12 mouse cellular contexts compared by ENCODE assay signal in the genomic region with DNA sequence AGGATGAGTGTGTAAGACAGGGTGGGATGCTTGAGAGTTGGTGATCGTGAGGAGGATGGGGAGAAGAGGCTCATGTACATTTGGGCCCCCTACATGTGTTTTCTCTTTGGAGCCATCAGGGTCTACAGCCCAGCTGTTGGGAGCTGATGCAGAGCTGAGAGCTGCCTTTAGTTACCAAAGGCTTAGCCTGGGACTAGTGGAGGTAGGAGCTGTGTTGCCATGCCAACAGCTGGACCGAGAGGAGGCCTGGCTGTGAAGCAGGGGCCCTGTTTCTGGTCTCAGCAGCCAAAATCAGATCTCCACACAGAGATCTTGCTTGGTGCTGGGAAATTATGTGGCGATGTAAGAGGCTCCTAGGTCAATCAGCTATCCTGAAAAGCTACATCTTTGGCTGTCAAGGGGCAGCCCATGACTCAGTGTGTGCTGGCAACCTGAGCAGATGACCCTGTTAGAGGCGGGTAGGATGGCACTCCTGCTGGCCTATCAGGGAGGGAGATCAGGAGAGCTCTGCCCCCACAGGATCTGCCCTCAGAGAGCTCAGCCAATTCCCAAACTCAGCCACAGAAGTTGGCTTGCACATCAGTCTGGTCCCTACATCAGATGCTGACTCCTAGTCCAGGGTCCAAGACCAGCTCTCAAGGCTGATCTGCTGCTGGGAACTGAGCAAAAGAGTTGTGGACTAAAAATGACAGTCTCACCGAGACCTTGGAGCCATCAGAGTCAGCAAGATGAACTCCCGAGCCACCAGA. TPM values are rescaled to one million over a fixed set of nuclear protein-coding genes. Genes with fewer than 3 reads are reported as not detected.
DNase-seq lines count a peak whose midpoint lies in the region; ATAC-seq and TF ChIP-seq lines count a peak whose summit lies in the region.
"Had no signal": no experiment of that assay in that cellular context is flagged by ENCODE, and none has a peak within 500 bp of the region (broad histone marks: within the 10 kb centered on the region; RNA-seq: fewer than 3 reads in every experiment).

No protein-coding gene starts in this region.

- TF ChIP-seq CTCF in liver, adult 2 months (IDR thresholded peaks at IDR 0.05; ENCODE audit: low read depth, low read length): no peak

- H3K27ac ChIP-seq in forebrain, embryonic 10.5 days: peak overlapping the region; percentile 74
- no peak overlapping the region for H3K27ac ChIP-seq in forebrain, embryonic 14.5 days (ENCODE audit: low read depth, low read length)
- no peak overlapping the region for H3K27ac ChIP-seq in liver, adult 2 months (replicated peaks; ENCODE audit: insufficient read depth, low read depth, low read length)
- peak overlapping the region; percentile 75 for H3K27ac ChIP-seq in heart, embryonic 16.5 days (ENCODE audit: low read length)

- H3K9me3 ChIP-seq in forebrain, embryonic 10.5 days: no peaks in the 10 kb centered on the region
- no peaks in the 10 kb centered on the region for H3K9me3 ChIP-seq in forebrain, embryonic 14.5 days (replicated peaks; ENCODE audit: control insufficient read depth, low read length)
- H3K9me3 ChIP-seq in heart, embryonic 16.5 days (replicated peaks; ENCODE audit: control insufficient read depth, low read length): no peaks in the 10 kb centered on the region

- peak; percentile 29 for DNase-seq in forebrain, embryonic 10.5 days (ENCODE audit: extremely low spot score, low spot score)
- no peak for DNase-seq in forebrain, embryonic 14.5 days (ENCODE audit: low spot score)
- DNase-seq in liver, adult 2 months (ENCODE audit: extremely low read depth, low read depth, low spot score): peak; percentile 68
- no peak for DNase-seq in liver
- no peak for DNase-seq in layer of hippocampus, postnatal 10 days (ENCODE audit: low spot score in 2 of 2)
- DNase-seq in left cerebral cortex, adult 9 months (ENCODE audit: low spot score in 2 of 2): no peak
- DNase-seq: embryo, embryonic 11 days had no signal

- 50% methylated on average over 6 of the region's 6 CpGs for WGBS in forebrain, embryonic 10.5 days
- 27% methylated on average over 6 of the region's 6 CpGs for WGBS in forebrain, embryonic 14.5 days
- WGBS in liver, adult 2 months: 38% methylated on average over 6 of the region's 6 CpGs
- WGBS in heart, embryonic 16.5 days: 39% methylated on average over 6 of the region's 6 CpGs

- no peaks in the 10 kb centered on the region for H3K79me2 ChIP-seq in liver, adult 2 months (ENCODE audit: control insufficient read depth, insufficient read depth, low read length)
- no peaks in the 10 kb centered on the region for H3K79me2 ChIP-seq in myocyte (ENCODE audit: control insufficient read depth, insufficient read depth)

- no peak overlapping the region for H3ac ChIP-seq in myocyte (ENCODE audit: control insufficient read depth, insufficient read length)

- no peaks in the 10 kb centered on the region for H3K36me3 ChIP-seq in forebrain, embryonic 10.5 days (replicated peaks)
- H3K36me3 ChIP-seq in forebrain, embryonic 14.5 days (ENCODE audit: control insufficient read depth, insufficient read depth, low read length): no peaks in the 10 kb centered on the region
- H3K36me3 ChIP-seq in liver, adult 2 months (ENCODE audit: control insufficient read depth, insufficient read depth, low read length): no peaks in the 10 kb centered on the region
- H3K36me3 ChIP-seq in heart, embryonic 16.5 days (ENCODE audit: control insufficient read depth, insufficient read depth): no peaks in the 10 kb centered on the region
- no peaks in the 10 kb centered on the region for H3K36me3 ChIP-seq in myocyte (ENCODE audit: control insufficient read depth, insufficient read depth)

- peaks cover 52% of the 10 kb centered on the region for H3K4me1 ChIP-seq in forebrain, embryonic 10.5 days
- H3K4me1 ChIP-seq in forebrain, embryonic 14.5 days (ENCODE audit: control insufficient read depth, insufficient read depth, low read length): peaks cover 26% of the 10 kb centered on the region
- peaks cover 8% of the 10 kb centered on the region; the same call in 1 of the 2 replicates for H3K4me1 ChIP-seq in liver, adult 2 months (ENCODE audit: control insufficient read depth, insufficient read depth, low read length)
- peaks cover 38% of the 10 kb centered on the region for H3K4me1 ChIP-seq in heart, embryonic 16.5 days (ENCODE audit: control insufficient read depth, insufficient read depth, low read length)

- no peak for TF ChIP-seq POLR2A in liver, adult 2 months (IDR thresholded peaks at IDR 0.05; ENCODE audit: extremely low read depth, insufficient read depth, low read length)
- peak; percentile 10 for TF ChIP-seq POLR2A in myocyte (IDR thresholded peaks at IDR 0.05; ENCODE audit: insufficient read length, low read depth)

- no peak overlapping the region for H3K9ac ChIP-seq in forebrain, embryonic 14.5 days (ENCODE audit: low read length)
- H3K9ac ChIP-seq in liver, adult 2 months (ENCODE audit: low read depth, low read length): no peak overlapping the region
- peak overlapping the region; percentile 49 for H3K9ac ChIP-seq in heart, embryonic 16.5 days (ENCODE audit: low read length)

- ATAC-seq in forebrain, embryonic 14.5 days: no peak
- no peak for ATAC-seq in heart, embryonic 16.5 days (replicated peaks; ENCODE audit: extremely low read depth, insufficient read depth, low FRiP score)

- H3K4me2 ChIP-seq in forebrain, embryonic 14.5 days (ENCODE audit: low read length): no peak overlapping the region
- H3K4me2 ChIP-seq in heart, embryonic 16.5 days (ENCODE audit: low read depth, low read length): peak overlapping the region; percentile 21; the same call in 1 of the 2 replicates
- peak overlapping the region; percentile 76 for H3K4me2 ChIP-seq in myocyte (ENCODE audit: low read depth)

- no peaks in the 10 kb centered on the region for H3K27me3 ChIP-seq in forebrain, embryonic 10.5 days (ENCODE audit: poor library complexity, severe bottlenecking)
- no peaks in the 10 kb centered on the region for H3K27me3 ChIP-seq in forebrain, embryonic 14.5 days (replicated peaks; ENCODE audit: control insufficient read depth, insufficient read depth, low read length)
- no peaks in the 10 kb centered on the region for H3K27me3 ChIP-seq in liver, adult 2 months (ENCODE audit: control insufficient read depth, insufficient read depth, low read length)
- no peaks in the 10 kb centered on the region for H3K27me3 ChIP-seq in heart, embryonic 16.5 days (ENCODE audit: control insufficient read depth, insufficient read depth, low read length)
- H3K27me3 ChIP-seq in myocyte (ENCODE audit: control insufficient read depth, insufficient read depth, insufficient read length): no peaks in the 10 kb centered on the region

- H3K4me3 ChIP-seq in forebrain, embryonic 10.5 days: no peak overlapping the region
- H3K4me3 ChIP-seq in forebrain, embryonic 14.5 days (ENCODE audit: low read depth, low read length): no peak overlapping the region
- no peak overlapping the region for H3K4me3 ChIP-seq in liver, adult 2 months (ENCODE audit: insufficient read depth, low read depth, low read length)
- no peak overlapping the region for H3K4me3 ChIP-seq in heart, embryonic 16.5 days (ENCODE audit: low read length)
- no peak overlapping the region for H3K4me3 ChIP-seq in myocyte

TF ChIP-seq in myocyte, 11 proteins besides CTCF, POLR2A, EP300 and RAD21:
- no peak for TF ChIP-seq REST (IDR thresholded peaks at IDR 0.05; ENCODE audit: insufficient read depth, insufficient read length)
- TF ChIP-seq CEBPB (IDR thresholded peaks at IDR 0.05; ENCODE audit: insufficient read depth, poor library complexity, severe bottlenecking): no peak
- TF ChIP-seq SRF (IDR thresholded peaks at IDR 0.05; ENCODE audit: control insufficient read depth, insufficient read length, low read depth): no peak
- TF ChIP-seq TCF12 (IDR thresholded peaks at IDR 0.05; ENCODE audit: insufficient read depth, poor library complexity, severe bottlenecking): no peak
- no peak for TF ChIP-seq E2F4 (IDR thresholded peaks at IDR 0.05; ENCODE audit: insufficient read depth)
- TF ChIP-seq TCF3 (IDR thresholded peaks at IDR 0.05; ENCODE audit: insufficient read length, low read depth): no peak
- TF ChIP-seq MYOG (IDR thresholded peaks at IDR 0.05; ENCODE audit: control insufficient read depth in 1 of 3, insufficient read depth in 1 of 3, insufficient read length in 2 of 3, low read depth in 2 of 3): no peak
- TF ChIP-seq MAX (IDR thresholded peaks at IDR 0.05; ENCODE audit: low read depth): no peak
- TF ChIP-seq USF1 (IDR thresholded peaks at IDR 0.05; ENCODE audit: low read depth): no peak
- no peak for TF ChIP-seq MYOD1 (IDR thresholded peaks at IDR 0.05; ENCODE audit: control insufficient read depth in 1 of 3, insufficient read length in 2 of 3, low read depth in 2 of 3)
- no peak for TF ChIP-seq POLR2AphosphoS2 (IDR thresholded peaks at IDR 0.05; ENCODE audit: insufficient read length, low read depth)
TF ChIP-seq in myocyte: peak in this region for 0.

RNA-seq across cellular contexts. Expression of gene Lrrc74a, which starts 56.1 kb away (rescaled TPM):
- polyA plus RNA-seq in forebrain, embryonic 10.5 days (2016; fragmentation: Nextera tagmentation; extraction: Ambion mirVana): not detected in 2 replicates
- polyA plus RNA-seq in forebrain, embryonic 14.5 days (2014; fragmentation: Nextera tagmentation; extraction: Ambion mirVana): not detected in 2 replicates
- not detected in 2 replicates for total RNA-seq in liver, adult 2 months (2014; rRNA removed)
- not detected in 2 replicates for polyA plus RNA-seq in liver, adult 2 months (2012; rRNA removed)
- polyA plus RNA-seq in heart, embryonic 16.5 days (2015; fragmentation: Nextera tagmentation; extraction: Ambion mirVana): not detected in 2 replicates
- polyA plus RNA-seq in myocyte (2012; fragmentation: generic; extraction: Trizol): not detected
- not detected for total RNA-seq in layer of hippocampus, postnatal 10 days (2021)
- total RNA-seq: granulocyte monocyte progenitor cell, adult 5-6 weeks; left cerebral cortex, adult 8-10 months had no signal
- polyA plus RNA-seq: neural tube, embryonic 11.5 days had no signal

Comparison
In these comparisons a context has a peak if more than half of its experiments do, and no peak if none do; other contexts are left out.
1. DNase-seq: peak in forebrain, embryonic 10.5 days (single experiment) and liver, adult 2 months (single experiment); none in forebrain, embryonic 14.5 days (single experiment), liver (single experiment), layer of hippocampus, postnatal 10 days (0 of 2) and left cerebral cortex, adult 9 months (0 of 2).
2. H3K27ac ChIP-seq: peak in forebrain, embryonic 10.5 days (single experiment) and heart, embryonic 16.5 days (single experiment); none in forebrain, embryonic 14.5 days (single experiment) and liver, adult 2 months (single experiment).